Mouse (Mus musculus): Measurements from ENCODE around the gene Dennd1b.

The Dennd1b gene

DNA sequence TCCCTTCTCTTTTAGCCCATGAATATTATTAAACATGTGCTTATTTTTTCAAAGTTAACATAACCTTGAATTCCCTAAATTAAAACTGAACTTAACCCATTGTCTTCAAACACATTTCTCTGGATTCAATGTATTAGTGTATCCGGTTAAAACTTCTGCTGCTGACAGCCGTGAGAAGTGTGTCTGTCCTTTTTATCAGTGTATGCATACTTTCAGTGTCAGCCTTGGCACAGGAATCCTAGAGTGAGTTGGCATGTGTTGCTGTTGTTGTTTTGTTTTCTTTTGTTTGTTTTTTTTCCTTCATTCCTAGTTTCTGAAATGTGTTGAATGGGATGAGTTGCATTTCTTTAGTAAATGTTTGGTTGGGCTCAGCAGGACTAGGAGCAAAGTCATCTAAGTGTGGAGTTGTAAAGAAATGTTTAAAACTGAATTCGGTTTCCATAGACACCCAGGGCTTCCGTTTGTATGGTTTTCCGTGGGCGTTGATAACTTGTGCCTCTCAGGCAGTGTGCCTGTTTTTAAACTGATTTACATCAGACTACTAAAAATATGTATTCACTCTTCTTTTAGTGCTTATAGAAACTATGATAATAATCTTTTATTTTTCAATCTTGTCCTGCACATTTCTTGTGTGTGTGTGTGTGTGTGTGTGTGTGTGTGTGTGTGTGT, 217.4 kb downstream of the Dennd1b start:
- DNase-seq (ENCODE audit: low spot score) = no peak

DNA sequence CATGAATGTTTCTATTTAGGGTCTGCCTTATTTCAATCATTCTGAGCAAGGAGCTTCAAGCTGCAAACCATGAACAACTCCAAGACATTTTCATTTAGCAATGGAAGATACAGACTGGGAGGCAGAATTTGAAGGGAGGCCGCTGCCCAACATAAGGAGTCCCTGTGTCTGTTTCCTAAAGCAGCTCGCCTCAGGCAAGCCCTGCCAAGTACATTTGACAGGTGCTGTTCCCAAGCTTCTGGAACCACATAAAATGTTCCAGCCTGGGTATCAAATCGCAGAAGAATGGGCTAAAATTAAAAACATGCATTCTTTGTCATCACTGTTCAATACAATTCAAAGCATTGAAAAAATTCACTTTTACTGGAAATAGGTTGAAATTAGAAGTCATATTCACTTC, 229.4 kb downstream of the Dennd1b start:
- no peak for DNase-seq (ENCODE audit: low spot score)

DNA sequence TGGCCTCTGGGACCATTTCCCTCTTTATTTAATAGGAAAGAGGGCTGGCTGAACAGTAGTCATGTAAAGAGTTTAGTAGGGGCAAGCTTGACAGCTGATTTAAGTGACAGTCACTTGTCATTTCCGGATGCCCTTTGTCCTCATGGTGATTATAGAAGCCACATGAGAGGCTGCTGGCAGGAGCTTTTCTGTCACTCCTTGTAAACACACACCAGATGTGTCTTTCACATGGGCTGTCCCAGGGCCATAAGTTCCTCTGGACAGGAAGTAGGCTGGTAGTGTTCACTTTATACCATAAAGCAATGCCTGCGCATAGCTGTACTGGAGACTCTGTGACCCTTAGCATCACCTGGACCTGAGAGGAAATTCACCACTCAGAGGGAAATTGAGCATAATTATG, 230.8 kb downstream of the Dennd1b start:
- no peak for DNase-seq (ENCODE audit: low spot score)

DNA sequence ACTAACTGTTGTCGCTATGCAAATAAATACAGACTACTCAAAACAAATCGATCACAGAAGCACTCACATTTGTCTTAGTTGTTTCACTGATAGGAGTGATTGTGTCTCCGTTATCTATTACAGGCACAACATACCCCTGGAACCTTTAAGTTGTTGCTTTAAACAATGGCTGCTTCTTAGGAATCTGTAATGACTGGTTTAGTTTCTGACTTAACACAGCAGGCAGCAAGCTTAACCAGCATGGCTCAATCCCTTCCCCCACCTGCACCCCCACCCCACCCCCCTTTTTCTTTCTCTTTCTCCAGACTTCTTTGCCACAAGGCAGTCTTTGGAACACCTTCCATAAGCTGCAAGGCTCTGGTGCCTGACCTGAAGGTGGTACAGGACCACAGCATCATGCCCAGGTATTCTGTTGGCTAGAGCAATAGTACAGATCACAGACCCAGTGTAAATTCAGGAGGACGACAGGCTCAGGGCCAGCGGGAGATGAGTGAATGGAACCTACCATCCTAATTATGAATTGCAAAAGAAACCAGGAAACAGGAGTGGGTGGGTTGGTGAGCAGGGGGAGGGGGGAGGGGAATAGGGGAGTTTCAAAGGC, 231.3 kb downstream of the Dennd1b start:
- DNase-seq (ENCODE audit: low spot score) = no peak

DNA sequence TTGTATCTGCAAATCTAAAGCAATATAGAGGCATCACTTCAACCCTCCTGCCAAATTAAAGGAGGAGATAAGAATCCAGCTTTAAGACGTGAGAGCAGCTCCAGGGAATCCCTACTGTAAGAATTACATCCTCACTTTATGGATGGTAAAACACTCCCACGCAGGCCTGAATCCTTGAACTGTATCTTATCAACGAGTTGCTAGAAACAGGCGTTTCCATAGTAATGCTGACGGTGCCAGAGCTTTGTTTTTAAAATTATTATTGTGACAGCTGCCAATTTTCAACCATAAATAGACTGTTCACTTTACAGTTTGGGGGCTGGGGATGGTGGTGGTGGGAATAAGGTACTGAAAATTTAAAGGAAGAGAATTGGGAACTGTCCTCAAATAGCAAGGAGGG, 239.8 kb downstream of the Dennd1b start:
- DNase-seq (ENCODE audit: low spot score) = no peak

DNA sequence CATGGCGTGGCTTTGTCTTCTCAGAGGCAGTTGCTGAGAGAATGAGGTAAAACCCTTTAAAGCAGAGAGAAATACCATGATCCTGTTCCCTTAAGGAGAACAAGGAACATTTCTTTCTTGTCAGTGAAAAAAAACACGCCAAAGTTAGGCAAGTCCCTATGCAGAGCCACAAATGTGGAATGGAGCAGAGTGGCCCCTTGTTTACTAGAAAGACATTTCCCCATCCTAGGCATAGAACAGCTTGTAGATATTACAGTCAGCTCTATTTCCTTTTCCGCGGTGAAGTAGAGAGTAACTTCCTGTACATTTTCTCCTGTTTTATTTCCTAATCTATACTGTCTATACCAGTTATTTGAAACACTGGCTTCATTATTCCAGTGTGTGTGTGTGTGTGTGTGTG, 243.0 kb downstream of the Dennd1b start:
- no peak for DNase-seq (ENCODE audit: low spot score)

DNA sequence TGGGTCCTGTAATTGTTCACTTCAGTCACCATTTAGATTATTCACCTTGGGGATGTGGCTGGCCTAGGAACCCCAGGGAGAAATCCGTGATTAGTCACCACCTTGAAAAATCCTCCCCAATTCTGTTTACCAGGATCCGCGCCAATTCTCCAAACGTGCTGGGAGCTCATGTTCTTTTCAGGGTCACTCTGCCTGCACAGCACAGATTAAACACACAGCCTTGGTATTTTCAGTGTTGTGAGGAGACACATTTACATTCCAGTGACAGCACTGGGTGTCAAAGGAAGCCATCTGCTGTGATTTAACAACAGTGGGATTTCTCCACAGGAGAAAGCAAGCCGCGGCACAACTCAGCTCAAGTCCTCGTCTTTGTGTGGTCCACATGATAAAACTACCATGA, 246.6 kb downstream of the Dennd1b start:
- DNase-seq (ENCODE audit: low spot score) = no peak

DNA sequence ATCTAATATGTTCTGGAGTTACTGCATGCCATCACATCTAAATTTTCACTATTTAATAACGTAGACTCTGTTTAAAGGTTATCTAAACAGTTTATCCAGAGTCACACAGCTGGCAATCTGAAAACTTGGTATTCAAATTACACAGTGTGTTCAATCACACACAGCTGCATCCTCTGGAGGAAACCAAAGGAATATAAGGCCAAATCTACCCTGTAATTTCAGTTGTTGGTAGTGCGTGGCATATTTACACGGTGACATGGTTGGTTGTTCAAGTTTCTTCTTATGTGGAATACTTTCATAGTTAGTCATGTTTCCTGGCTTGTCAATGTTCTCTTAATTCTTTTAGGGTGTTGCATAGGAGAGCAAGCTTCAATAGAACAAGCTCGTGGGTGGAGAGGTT, 247.3 kb downstream of the Dennd1b start:
- no peak for DNase-seq (ENCODE audit: low spot score)

DNA sequence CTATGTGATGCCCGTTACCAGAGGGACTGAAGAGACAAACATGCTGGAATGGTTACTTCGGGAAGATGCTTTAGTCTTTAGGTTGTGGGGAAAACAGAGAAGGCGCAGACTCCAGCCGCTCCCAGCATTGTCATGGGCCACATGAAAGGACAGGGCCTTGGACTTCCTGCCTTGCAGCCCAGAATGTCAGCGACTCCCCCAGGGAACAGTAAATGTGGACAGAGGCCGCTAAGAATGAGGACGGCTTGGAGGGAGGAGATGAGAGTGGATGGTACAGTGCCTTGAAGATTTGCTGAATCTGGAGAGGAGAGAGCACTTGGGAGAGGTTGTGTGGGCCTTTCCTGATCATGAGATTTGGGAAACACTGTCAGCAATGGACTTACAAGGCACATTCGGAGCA, 252.1 kb downstream of the Dennd1b start:
- no peak for DNase-seq (ENCODE audit: low spot score)

DNA sequence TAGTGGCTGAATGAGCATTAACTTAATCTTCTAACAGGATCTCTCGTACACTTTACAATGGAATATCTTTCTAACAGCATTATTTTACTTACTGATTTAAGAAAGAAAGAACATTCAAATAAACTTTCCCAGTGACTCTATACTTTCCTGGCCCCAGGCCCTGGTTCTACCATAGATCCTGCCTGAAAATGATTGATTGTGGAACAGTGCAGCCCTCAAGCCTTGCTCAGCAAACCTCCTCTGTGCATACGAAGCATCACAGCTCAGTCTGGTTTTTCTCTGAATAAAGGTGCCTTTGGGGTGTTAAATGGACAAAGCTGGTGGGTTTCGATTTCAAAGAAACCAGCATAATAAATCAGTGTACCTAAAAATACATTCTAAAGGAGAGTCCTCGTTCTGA, 260.6 kb downstream of the Dennd1b start:
- no peak for DNase-seq (ENCODE audit: low spot score)

DNA sequence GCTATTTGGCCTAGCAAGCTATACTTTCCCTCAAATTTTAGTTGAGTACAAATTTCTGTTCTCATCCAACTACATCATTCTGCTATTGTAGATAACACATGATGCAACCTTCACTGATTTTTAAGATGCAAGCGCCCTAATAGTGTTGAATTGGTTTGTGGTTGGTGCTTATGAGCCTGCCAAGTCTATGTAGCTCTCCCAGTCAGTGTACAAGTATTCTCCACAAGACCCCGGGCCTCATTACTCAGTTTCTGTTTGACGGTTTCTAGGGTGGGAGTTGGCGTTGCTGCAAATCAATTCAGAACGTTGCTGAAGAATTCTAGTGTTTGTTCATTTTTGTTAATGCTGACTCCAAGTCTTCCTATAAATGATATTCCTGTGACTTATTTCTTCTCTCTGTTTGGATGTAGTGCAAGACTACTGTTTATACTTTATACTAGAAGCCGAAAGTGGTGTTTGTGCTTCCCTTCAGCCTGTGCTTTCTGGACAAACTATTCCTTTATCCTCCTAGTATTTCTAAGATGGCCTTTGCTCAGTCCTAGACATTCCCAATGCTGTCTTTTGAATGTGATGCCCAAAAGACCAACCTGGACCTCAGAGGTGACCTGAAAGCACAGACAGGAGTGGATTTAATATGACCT, 261.2 kb downstream of the Dennd1b start:
- no peak for DNase-seq (ENCODE audit: low spot score)
